Mouse (Mus musculus): ENCODE measurements around the gene Garnl3.
"Not testable (repeated sequence)": the region's sequence is repeated elsewhere in the genome, so short reads cannot be mapped to it uniquely, and the experiment has no call there.

The Garnl3 gene

DNA sequence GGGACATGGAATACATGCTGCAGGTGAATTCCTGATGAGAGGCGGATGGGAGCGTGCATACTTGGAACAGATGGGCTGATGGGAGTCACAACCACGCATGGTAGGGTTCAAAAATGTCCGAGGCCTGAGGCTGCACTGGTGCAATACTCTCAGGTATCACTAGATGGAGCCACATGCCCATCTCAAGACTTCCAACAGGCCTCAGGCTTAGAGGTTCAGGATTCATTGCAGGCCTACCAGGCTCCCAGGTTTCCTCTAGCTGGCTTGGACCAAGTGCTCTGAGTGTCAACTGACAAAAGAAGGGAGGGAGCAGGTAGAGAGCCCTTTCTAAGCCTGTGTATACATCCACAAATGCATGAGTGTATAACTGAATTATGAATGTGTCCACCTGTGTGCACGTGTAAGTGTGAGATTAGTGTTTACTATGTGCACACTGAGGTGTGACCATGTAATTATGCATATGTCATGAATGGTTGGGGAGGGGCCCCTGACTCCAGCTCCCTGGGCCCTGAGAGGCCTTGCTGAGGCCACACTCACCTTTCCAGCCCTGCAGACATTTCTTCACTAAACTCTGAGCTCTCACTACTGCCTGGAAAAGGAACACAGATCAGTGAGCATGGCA, 23.4 kb upstream of the Garnl3 start:
- peak; percentile 68 to 71 for DNase-seq

DNA sequence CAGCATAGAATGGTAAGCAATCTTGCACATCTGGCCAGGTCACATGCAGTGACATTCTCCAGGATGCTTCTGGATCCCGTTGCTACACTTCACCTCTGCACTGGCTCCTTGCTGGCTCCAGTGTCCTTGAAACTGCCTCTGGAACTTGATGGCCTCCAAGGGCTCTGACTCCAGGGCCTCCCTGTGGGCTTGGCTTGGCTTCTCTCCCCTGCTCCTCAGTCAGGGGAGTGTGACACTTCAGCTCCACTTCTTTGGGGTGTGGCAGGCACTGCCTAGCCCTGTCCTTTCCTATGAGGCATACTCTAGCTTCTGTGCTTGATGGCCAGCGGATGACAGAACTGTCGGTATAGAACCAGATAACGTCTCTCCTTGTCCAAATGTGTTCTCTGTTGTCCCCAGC, 15.5 kb upstream of the Garnl3 start:
- DNase-seq: no peak

- no peak for DNase-seq
Measured at GRCm38 (mm10) chr2:33143292-33143691, 11.8 kb upstream of the Garnl3 start.

DNA sequence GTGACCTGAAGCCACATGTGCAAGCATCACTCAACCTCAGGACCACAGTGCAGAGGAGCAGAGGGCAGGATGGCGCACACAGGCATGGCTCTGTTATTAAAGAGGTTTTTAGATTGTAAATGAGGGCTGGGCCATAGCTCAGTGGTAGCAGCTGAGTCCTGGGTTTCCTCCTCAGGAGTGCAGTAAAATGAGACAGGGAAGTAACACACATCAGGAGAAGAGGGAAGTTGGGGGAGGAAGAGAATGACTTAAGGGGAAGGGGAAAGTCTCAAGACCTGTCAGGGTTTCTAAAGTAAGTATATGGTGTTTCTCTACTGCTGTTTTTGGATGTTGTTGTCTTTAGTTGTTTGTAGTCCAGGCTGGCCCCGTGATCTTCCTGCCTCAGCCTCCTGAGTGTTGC, 7.0 kb upstream of the Garnl3 start:
- DNase-seq: no peak

DNA sequence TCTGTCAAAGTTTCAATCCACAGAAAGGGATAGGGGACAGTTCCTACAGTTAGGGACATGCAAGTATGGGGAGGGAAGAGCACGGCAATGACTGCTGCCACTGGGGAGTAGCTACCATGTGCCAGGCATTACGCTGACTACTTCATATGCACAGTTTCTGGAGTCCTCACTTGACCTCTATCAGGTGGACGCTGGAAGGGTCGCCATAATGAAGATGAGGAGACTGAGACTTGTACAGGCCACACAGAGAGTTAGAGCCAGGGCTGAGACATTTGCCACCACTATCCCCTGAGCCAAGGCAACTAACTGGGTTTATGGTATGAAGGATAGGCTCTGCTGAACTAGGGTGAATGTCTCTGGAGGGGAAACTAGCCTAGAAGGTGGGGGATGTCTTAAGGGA, 6.3 kb upstream of the Garnl3 start:
- no peak for DNase-seq

DNA sequence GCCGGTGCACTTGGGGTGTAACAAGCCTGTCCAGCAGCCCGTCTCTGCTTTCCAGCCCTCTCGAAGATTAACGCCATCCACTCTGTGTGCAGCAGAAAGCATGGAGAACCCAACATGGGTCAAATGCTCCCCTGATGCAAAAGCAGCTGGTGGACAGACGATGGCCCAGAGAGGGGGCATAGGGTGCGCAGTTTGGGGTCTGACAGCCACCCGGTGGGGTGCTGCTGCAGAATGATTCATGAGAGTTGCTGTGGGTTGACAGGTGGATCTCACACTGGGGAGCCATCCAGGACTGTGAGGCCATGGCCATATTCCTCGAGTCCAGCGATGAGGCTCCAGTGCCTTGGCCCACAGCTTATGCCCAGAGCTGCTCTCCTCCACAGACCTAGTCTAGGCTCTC, 5.8 kb upstream of the Garnl3 start:
- DNase-seq: no peak

DNA sequence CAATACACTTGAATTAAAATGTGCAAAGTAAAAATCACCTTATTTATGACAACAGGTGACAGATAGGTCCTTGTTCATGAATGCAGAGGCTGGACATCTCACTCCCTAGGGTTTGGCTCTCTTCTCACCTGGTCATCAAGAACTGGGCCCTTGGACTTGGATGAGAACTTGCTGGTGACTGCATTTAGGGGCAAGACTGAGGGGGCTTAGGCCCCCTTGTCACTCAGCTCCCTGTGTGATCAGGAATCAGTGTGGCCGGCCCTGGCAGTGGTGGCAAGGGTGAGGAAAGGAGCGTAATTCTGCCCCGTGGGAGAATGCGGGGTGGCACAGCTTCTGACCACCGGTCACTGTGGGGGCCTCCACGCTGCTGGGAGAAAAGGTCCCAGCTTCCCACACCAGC, 4.9 kb upstream of the Garnl3 start:
- DNase-seq: no peak

- DNase-seq: no peak
Measured at GRCm38 (mm10) chr2:33134766-33135490, 3.5 kb upstream of the Garnl3 start.

- DNase-seq: peak; percentile 16 to 18
Measured at GRCm38 (mm10) chr2:33132306-33132705, 852 bp upstream of the Garnl3 start.

DNA sequence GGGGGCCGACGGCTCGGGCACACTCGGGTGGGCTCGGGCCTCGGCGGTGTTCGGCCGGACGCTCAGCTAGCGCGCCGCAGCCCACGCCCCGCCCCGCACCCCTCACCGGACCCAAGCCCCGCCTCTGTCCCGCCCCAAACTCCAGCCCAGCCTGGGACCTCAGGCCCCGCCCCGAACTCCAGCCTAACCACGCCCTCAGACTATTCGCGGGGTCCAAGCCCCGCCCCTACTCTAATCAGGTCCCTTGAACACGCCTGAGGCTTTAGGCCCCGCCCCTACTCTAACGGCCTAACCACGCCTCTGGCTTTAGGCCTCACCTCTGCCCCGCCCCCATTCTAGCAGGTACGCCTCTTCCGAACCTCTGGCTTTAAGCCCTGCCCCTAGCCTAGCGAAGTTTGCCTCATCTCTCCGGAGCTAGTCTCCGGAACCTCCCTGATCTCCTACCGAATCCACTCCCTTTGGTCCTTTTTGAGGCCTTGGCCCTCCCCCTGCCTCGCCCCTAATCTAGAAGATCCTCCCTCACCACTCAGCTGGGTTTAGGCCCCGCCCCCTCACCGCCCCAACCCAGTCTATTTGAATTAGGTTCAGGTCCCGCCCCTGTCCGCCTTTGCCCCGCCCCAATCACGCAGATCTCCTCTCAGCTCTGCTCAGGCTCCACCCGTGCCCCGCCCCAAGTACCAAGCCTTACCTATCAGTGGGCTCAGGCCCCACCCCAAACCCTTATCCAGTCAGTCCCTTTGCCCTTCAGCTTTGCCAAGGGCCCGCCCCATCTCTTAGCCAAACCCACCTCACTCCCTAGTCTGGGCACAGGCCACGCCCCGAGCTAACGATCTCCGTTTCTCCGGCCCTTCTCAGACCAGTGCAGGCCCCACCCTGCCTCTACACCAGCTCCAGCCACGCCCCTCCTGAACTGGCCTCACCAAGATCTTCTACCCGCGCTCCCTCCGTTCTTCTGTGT, 649 bp downstream of the Garnl3 start:
- peak; percentile 98 to 99 for DNase-seq

DNA sequence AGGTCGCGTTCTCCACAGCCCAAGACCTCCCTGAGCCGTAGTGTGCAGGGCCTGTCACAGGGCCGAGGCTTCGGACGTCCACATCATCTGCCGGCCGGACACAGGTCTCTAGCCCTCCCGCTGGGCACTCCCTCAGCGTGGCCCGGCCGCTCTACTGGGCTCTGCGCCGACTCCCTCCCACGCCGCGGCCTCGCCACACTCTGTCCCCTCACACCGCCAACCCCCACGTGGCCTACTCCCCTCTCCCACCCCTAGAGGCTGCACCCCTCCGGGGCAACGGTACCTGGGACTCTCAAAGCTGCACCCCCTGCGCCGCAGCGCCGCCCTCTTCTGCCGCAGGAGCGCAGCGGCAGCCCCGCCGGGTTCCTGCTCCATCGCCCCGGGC, 1.3 kb downstream of the Garnl3 start:
- no peak for DNase-seq

DNA sequence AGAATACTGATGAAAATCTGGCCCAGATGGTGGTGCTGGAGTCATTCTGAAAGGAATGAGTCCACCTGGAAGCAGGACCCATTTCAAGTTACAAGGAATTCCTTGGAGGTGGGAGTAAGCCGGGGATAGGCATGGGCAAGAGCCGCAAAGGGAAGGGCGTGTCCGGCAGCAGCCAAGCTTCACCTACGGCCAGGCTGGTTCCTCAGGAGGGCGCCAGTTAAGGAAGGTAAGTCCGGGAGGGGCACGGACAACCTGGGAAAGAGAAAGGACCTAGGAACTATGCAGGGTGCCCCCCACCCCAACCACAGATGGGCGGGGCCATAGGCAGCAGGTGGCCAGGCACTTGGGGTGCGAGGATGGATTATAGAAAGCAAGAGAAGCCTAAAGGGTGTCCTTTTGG, 1.8 kb downstream of the Garnl3 start:
- DNase-seq: no peak

GRCm38 (mm10) chr2:33129005-33129404, 2.4 kb downstream of the Garnl3 start:
- no peak for DNase-seq

- no peak for DNase-seq
Measured at GRCm38 (mm10) chr2:33127271-33127670, 4.2 kb downstream of the Garnl3 start.

DNA sequence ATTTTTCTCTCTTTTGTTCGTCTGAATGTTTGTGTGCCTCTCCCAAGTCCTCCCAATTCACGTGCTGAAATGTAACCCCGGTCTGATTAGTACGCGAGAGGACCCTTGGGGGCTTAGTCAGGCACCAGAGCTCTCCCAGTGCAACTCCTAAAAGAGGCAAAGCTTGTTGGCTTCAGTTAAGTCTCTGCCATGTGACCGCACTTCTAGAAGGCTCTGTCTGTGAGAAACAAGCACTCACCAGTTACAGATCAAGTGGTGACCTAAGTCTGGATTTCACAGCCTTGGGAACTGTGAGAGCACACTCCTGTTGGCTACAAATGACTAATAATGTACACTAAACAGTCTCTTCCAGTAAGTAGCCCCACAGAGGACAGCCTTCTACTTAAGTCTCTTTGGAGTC, 8.6 kb downstream of the Garnl3 start:
- DNase-seq: no peak

- no peak for DNase-seq
Measured at GRCm38 (mm10) chr2:33100536-33100935, 30.9 kb downstream of the Garnl3 start.

DNA sequence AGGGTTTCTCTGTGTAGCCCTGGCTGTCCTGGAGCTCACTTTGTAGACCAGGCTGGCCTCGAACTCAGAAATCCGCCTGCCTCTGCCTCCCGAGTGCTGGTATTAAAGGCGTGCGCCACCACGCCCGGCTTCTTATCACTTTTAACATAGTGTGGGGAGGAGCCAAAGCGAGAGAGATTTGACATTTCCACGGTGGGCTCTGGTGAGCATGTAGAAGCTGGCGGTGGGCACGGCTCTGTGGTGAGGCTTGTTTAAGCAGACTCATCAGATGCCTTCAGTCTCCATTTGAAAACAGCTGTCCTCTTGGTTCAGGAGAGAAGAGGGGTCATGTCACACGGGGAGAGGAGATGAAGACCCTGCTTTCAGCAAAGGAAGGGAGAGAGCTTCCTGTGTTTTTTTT, 34.1 kb downstream of the Garnl3 start:
- DNase-seq: not testable (repeated sequence)

DNA sequence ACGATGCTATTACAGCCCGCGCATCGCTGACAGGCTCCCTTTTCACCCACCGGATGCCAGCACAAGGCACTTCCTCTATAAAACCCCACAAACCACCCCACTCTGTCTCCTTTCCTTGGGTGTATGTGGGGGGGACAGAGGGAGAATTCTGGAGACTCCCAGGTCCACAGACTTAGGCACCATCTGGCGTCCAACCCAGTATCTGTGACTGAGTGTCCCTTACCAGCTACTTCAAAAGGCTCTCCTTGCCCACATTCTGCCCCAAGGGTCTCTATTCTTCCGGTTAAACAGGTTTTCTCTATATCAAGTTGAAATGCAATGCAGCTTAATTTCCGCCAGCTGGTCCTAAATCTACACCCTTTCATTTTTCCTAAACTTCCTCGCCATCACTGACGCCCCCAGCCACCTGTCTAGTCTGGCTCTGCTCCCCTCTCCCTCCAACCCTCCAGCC, 36.2 kb downstream of the Garnl3 start:
- no peak for DNase-seq

GRCm38 (mm10) chr2:33090620-33091520, 40.6 kb downstream of the Garnl3 start:
- DNase-seq: no peak

- DNase-seq: not testable (repeated sequence)
Measured at GRCm38 (mm10) chr2:33090033-33090400, 41.4 kb downstream of the Garnl3 start.

- no peak for DNase-seq
Measured at GRCm38 (mm10) chr2:33089356-33090032, 42.0 kb downstream of the Garnl3 start.

Measured in B cell, adult 2 months (primary cell).